Mouse (Mus musculus) cortical plate, adult 2 months (tissue): ENCODE measurements around the gene Atraid. TPM values are rescaled to one million over a fixed set of nuclear protein-coding genes. Genes with fewer than 3 reads are reported as not detected.
A peak's percentile ranks its signal among the peaks of the same experiment; 100 is the strongest.

Source experiments
- H3K27ac ChIP-seq: fragments of 200-500 bp; 2 replicates; pipeline ENCODE4 v1.5.1; 2012; ENCODE audit warnings: low read length, control low read depth, inconsistent platforms; ENCODE audit not compliant: insufficient read depth
- H3K4me1 ChIP-seq: fragments of 200-500 bp; 2 replicates; pipeline ENCODE4 v1.6.1; 2011; ENCODE audit warnings: low read length; ENCODE audit not compliant: control insufficient read depth, insufficient read depth
- H3K4me3 ChIP-seq: fragments of 200-500 bp; 2 replicates; pipeline ENCODE4 v1.5.1; 2011; ENCODE audit warnings: mild to moderate bottlenecking, low read length, control low read depth; ENCODE audit not compliant: insufficient read depth
- CTCF ChIP-seq: fragments of 200-500 bp; IDR thresholded peaks from 2 replicates; pipeline ENCODE4 v1.5.1; 2011; ENCODE audit warnings: mild to moderate bottlenecking, control low read depth, low read length; ENCODE audit not compliant: insufficient read depth; ENCODE audit errors: extremely low read depth
- POLR2A ChIP-seq: fragments of 200-500 bp; IDR thresholded peaks from 2 replicates; pipeline ENCODE4 v1.6.1; 2011; ENCODE audit warnings: mild to moderate bottlenecking, low read length, control low read depth; ENCODE audit not compliant: insufficient read depth; ENCODE audit errors: extremely low read depth
- polyA plus RNA-seq: library from polyadenylated mRNA; depleted of rRNA; stranded (reverse); fragments of >200 nt; gene quantifications from 2 replicates; pipeline ENCODE4 v1.2.3, GENCODE M21; 2012; rRNA removed

The Atraid gene
- polyA plus RNA-seq, 1 experiment, result 186 TPM

GRCm38 (mm10) chr5:31093151-31094041, 45.3 kb downstream of the Atraid start:
- TF ChIP-seq CTCF (no peak), POLR2A (0 out of 2 replicates have a peak, but pooled peaks have one; percentile 39)
- Histone ChIP-seq H3K27ac (peak overlapping the region; percentile 87), H3K4me3 (peak overlapping the region; percentile 52), H3K4me1 (no peaks in the 10 kb centered on the region)

- H3K27ac ChIP-seq, result no peak overlapping the region
- no peaks in the 10 kb centered on the region for H3K4me1 ChIP-seq
- peak overlapping the region; percentile 52 for H3K4me3 ChIP-seq
- TF ChIP-seq CTCF (no peak), POLR2A (no peak)
Measured at GRCm38 (mm10) chr5:31094100-31094798, 46.1 kb downstream of the Atraid start.

- H3K4me3 ChIP-seq, result peak overlapping the region; percentile 3; the same call in 1 of the 2 replicates
- no peaks in the 10 kb centered on the region for H3K4me1 ChIP-seq
- H3K27ac ChIP-seq, result no peak overlapping the region
- TF ChIP-seq POLR2A (no peak), CTCF (no peak)
Measured at GRCm38 (mm10) chr5:31094799-31095691, 46.9 kb downstream of the Atraid start.

- TF ChIP-seq POLR2A, result no peak
- TF ChIP-seq CTCF, result no peak
- H3K4me1 ChIP-seq, result no peaks in the 10 kb centered on the region
- peak overlapping the region; percentile 3; the same call in 1 of the 2 replicates for H3K4me3 ChIP-seq
- H3K27ac ChIP-seq, result no peak overlapping the region
Measured at GRCm38 (mm10) chr5:31095711-31096480, 47.8 kb downstream of the Atraid start.

Other genes with a start within 250 kb of the Atraid start
- 268 and 302 TPM in 2 replicates for gene Mapre3, start 233.7 kb upstream of the Atraid start, polyA plus RNA-seq
- gene Tmem214, start 180.3 kb upstream of the Atraid start, polyA plus RNA-seq, result 75.1 and 77.9 TPM in 2 replicates
- gene Agbl5, start 159.6 kb upstream of the Atraid start, polyA plus RNA-seq, result 15.7 and 17.0 TPM in 2 replicates
- 150 and 171 TPM in 2 replicates for gene Ost4, start 140.5 kb upstream of the Atraid start, polyA plus RNA-seq
- gene Emilin1, start 134.9 kb upstream of the Atraid start, polyA plus RNA-seq, result 2.7 and 3.1 TPM in 2 replicates
- 24.9 and 29.0 TPM in 2 replicates for gene Khk, start 126.9 kb upstream of the Atraid start, polyA plus RNA-seq
- gene Cgref1, start 102.7 kb upstream of the Atraid start, polyA plus RNA-seq, result 25.2 and 26.3 TPM in 2 replicates
- 183 and 209 TPM in 2 replicates for gene Preb, start 88.0 kb upstream of the Atraid start, polyA plus RNA-seq
- 0.23 and 0.30 TPM in 2 replicates for gene Tcf23, start 79.7 kb upstream of the Atraid start, polyA plus RNA-seq
- gene Slc5a6, start 612 bp downstream of the Atraid start, polyA plus RNA-seq, result 32.5 and 34.9 TPM in 2 replicates
- 13.4 and 14.1 TPM in 2 replicates for gene Cad, start 6.5 kb downstream of the Atraid start, polyA plus RNA-seq
- not detected in 2 replicates for gene Dnajc5g, start 58.0 kb downstream of the Atraid start, polyA plus RNA-seq
- gene Slc30a3, start 59.9 kb downstream of the Atraid start, polyA plus RNA-seq, result 185 and 189 TPM in 2 replicates
- gene Trim54, start 68.4 kb downstream of the Atraid start, polyA plus RNA-seq, result 0.21 TPM in 1 of 2 replicates, not detected in the other
- gene Ucn, start 90.5 kb downstream of the Atraid start, polyA plus RNA-seq, result 0.91 and 0.92 TPM in 2 replicates
- gene Mpv17, start 105.9 kb downstream of the Atraid start, polyA plus RNA-seq, result 96.7 and 102 TPM in 2 replicates
- gene Gm29609, start 131.6 kb downstream of the Atraid start, polyA plus RNA-seq, result 2.8 and 3.4 TPM in 2 replicates
- 86.8 and 92.3 TPM in 2 replicates for gene Gtf3c2, start 131.8 kb downstream of the Atraid start, polyA plus RNA-seq
- gene Snx17, start 144.9 kb downstream of the Atraid start, polyA plus RNA-seq, result 87.6 and 90.6 TPM in 2 replicates
- gene Eif2b4, start 145.1 kb downstream of the Atraid start, polyA plus RNA-seq, result 62.7 and 66.2 TPM in 2 replicates
- 38.1 and 42.1 TPM in 2 replicates for gene Zfp513, start 154.0 kb downstream of the Atraid start, polyA plus RNA-seq
- gene Ppm1g, start 172.4 kb downstream of the Atraid start, polyA plus RNA-seq, result 79.8 and 82.8 TPM in 2 replicates
- gene Nrbp1, start 192.6 kb downstream of the Atraid start, polyA plus RNA-seq, result 105 and 108 TPM in 2 replicates
- gene Gm9970, start 192.9 kb downstream of the Atraid start, polyA plus RNA-seq, result not detected in 2 replicates
- 3.9 and 4.0 TPM in 2 replicates for gene Krtcap3, start 203.4 kb downstream of the Atraid start, polyA plus RNA-seq
- gene Ift172, start 242.8 kb downstream of the Atraid start, polyA plus RNA-seq, result 75.1 and 80.4 TPM in 2 replicates
- 172 and 184 TPM in 2 replicates for gene Fndc4, start 247.8 kb downstream of the Atraid start, polyA plus RNA-seq
- 0.53 and 0.98 TPM in 2 replicates for gene Gckr, start 249.1 kb downstream of the Atraid start, polyA plus RNA-seq